Mouse (Mus musculus): Measurements from ENCODE around the gene Gm49403. TPM values are rescaled to one million over a fixed set of nuclear protein-coding genes. Genes with fewer than 3 reads are reported as not detected.

Gene Gm49403
- total RNA-seq, 1 experiment from 2014 or later, result not detected

DNA sequence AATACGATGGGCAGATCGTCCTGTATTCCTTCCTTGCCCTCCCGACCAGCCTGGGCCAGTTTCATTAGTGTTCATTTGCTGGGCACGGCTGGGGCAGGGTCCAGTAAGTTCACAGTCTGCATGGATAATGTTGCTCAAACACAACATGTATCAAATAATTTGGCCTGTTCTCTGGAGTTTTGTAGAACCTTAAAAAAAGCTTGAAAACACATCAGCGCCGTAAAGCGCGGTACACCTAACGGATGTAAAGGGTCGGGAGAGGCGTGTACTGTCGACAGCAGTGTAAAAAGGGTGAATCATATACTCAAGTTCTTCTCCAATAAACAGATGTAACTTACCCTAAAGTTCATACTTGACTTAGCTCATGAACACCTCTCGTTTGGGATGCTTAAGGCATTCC lies 14.8 kb downstream of the Gm49403 start:
- ATAC-seq (ENCODE audit: extremely low read depth, insufficient number of reproducible peaks, low FRiP score, poor library complexity, severe bottlenecking), result no peak

DNA sequence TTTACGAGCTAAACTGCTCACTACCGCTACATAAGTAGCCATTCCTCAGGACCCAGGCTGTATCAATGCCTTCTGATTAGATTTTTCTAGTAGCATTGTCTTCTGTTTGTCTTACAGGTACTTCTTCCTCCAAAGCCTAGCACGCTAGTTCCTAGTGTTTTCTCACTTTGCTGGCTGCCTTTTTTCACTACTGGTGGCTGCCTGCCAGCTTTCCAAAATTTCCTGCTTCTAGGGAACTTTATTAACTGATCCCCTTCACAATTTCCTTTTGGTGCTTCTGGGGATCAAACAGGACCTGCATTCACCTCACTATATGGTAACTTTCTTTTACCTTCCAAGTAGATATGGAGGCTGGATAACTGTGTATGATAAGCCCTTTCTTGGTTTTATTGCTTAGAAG lies 15.3 kb downstream of the Gm49403 start:
- ATAC-seq (ENCODE audit: extremely low read depth, insufficient number of reproducible peaks, low FRiP score, poor library complexity, severe bottlenecking), result no peak

GRCm38 (mm10) chr19:8903412-8903811 lies 19.7 kb downstream of the Gm49403 start:
- ATAC-seq (ENCODE audit: extremely low read depth, insufficient number of reproducible peaks, low FRiP score, poor library complexity, severe bottlenecking), result no peak

- no peak for ATAC-seq (ENCODE audit: extremely low read depth, insufficient number of reproducible peaks, low FRiP score, poor library complexity, severe bottlenecking)
Observed at GRCm38 (mm10) chr19:8908531-8908930, 24.8 kb downstream of the Gm49403 start.

GRCm38 (mm10) chr19:8911810-8912209 lies 28.1 kb downstream of the Gm49403 start:
- ATAC-seq (ENCODE audit: extremely low read depth, insufficient number of reproducible peaks, low FRiP score, poor library complexity, severe bottlenecking), result no peak

- no peak for ATAC-seq (ENCODE audit: extremely low read depth, insufficient number of reproducible peaks, low FRiP score, poor library complexity, severe bottlenecking)
Observed at GRCm38 (mm10) chr19:8914212-8914611, 30.5 kb downstream of the Gm49403 start.

- no peak for ATAC-seq (ENCODE audit: extremely low read depth, insufficient number of reproducible peaks, low FRiP score, poor library complexity, severe bottlenecking)
Observed at GRCm38 (mm10) chr19:8919000-8919399, 35.3 kb downstream of the Gm49403 start.

- no peak for ATAC-seq (ENCODE audit: extremely low read depth, insufficient number of reproducible peaks, low FRiP score, poor library complexity, severe bottlenecking)
Observed at GRCm38 (mm10) chr19:8919684-8920072, 35.9 kb downstream of the Gm49403 start.

DNA sequence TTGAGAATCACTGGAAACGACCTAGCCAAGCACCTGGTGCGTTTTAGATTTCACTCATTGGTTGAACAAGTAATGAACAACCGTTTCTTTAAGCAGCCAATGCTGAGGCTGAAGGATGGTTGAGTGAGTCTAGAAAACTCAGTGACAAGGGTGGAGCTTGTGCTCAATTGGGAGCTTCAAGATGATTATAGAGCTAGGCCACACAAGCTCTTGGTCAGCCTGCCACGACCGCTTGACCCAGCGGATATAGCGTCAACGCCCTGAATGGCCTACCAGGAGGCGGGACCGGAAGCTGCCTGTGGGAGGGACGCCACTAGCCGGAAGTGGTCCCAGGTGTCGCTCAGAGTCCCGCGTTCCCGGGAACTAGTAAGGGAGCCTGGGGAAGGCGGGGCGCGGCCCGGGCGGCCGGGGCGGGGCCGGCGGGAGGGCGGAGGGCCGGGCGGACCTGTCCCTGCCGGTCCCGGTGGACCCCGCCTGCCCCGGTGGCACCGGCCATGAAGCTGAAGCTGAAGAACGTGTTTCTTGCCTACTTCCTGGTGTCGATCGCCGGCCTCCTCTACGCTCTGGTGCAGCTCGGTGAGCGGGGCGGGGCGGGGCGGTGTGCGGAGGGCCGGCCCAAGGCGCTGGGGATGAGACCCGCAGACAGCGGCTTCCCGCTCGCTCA lies 36.5 kb downstream of the Gm49403 start, which contains the start of gene B3gat3:
Gene B3gat3, plus strand, starts transcription at position 302 of the 664 bp plus-strand sequence.
- ATAC-seq (ENCODE audit: extremely low read depth, insufficient number of reproducible peaks, low FRiP score, poor library complexity, severe bottlenecking), result peak; percentile 88

GRCm38 (mm10) chr19:8920836-8921291 lies 37.1 kb downstream of the Gm49403 start:
- no peak for ATAC-seq (ENCODE audit: extremely low read depth, insufficient number of reproducible peaks, low FRiP score, poor library complexity, severe bottlenecking)

DNA sequence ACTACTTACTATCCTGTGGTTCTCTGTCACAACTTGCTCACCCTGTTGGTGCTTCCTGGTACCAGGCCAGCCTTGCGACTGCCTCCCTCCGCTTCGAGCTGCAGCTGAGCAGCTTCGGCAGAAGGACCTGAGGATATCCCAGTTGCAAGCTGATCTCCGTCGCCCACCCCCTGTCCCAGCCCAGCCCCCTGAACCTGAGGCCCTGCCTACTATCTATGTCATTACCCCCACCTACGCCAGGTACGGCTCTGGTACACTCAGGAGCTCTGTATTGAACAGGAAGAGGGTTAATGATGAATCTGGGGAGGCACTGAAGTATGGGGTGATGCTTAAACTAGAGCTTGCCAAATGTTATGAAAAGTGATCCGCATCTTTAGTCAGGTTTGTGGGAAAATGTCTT lies 38.0 kb downstream of the Gm49403 start:
- ATAC-seq (ENCODE audit: extremely low read depth, insufficient number of reproducible peaks, low FRiP score, poor library complexity, severe bottlenecking), result no peak

GRCm38 (mm10) chr19:8926766-8927165 lies 43.0 kb downstream of the Gm49403 start:
- no peak for ATAC-seq (ENCODE audit: extremely low read depth, insufficient number of reproducible peaks, low FRiP score, poor library complexity, severe bottlenecking)

- ATAC-seq (ENCODE audit: extremely low read depth, insufficient number of reproducible peaks, low FRiP score, poor library complexity, severe bottlenecking), result no peak
Observed at GRCm38 (mm10) chr19:8927891-8928525, 44.3 kb downstream of the Gm49403 start.

GRCm38 (mm10) chr19:8928689-8929223 lies 45.0 kb downstream of the Gm49403 start:
- no peak for ATAC-seq (ENCODE audit: extremely low read depth, insufficient number of reproducible peaks, low FRiP score, poor library complexity, severe bottlenecking)

DNA sequence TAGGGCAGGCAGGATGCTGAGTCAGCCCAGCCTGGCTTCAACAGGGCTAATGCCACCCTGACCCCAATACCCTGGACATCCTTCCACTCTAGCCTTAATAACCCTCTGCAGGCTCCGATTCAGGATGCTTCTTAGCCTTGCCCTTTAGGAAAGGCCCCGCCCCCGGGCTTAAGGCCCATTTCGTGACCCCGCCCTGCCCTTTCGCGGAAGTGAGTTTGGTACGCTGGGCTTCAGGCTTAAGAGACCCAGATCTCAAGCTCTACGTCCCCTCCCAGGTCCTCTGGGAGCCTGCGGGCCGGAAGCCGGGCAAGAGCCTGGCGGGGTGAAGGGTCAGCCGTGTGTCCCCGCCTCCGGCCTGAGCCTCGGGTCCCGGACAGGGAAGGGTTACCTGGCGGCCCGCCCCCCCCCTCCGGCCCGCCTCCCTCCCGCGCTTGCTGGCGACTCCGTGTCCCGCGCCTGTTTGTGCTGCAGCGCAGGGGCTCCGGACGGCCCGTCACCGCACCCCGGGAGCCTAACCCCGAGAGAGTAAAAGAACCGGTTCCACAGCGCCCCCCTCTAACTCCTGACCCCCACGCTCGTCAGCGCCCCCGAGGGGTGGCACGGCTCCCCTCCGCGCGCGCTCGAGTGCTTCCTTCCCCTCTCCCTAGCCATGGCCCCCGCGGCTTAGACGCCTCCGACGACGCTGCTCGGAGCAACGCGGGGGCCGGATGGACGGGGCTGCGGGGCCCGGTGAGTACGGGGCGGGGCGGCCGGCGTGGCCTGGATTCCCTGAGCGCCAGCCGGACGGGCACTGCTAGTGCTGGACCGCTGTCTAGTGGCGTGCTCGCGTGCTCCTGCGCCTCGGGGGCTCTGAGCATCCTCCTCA lies 45.7 kb downstream of the Gm49403 start, which contains the start of the genes Rom1 and Eml3:
Gene Rom1, minus strand, starts transcription at position 133 of the 865 bp plus-strand sequence.
Gene Eml3, plus strand, starts transcription at position 329 of the 865 bp plus-strand sequence.
- ATAC-seq (ENCODE audit: extremely low read depth, insufficient number of reproducible peaks, low FRiP score, poor library complexity, severe bottlenecking), result peak; percentile 70

- ATAC-seq (ENCODE audit: extremely low read depth, insufficient number of reproducible peaks, low FRiP score, poor library complexity, severe bottlenecking), result no peak
Observed at GRCm38 (mm10) chr19:8930117-8930516, 46.4 kb downstream of the Gm49403 start.

DNA sequence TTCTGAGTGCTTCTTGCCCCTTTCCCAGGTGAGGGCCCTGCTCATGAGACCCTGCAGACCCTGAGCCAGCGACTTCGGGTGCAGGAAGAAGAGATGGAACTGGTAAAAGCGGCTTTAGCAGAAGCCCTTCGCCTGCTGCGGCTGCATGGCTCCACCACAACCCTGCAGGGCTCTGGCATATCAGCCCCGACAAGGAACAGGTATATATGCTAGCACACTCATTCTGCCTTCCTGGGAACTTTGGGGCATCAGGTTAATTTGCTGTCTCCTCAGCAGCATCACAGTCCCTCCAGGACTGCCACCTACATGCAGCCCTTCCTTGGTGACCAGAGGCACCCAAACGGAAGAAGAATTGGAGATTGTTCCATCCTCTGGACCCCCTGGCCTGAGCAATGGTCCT lies 47.0 kb downstream of the Gm49403 start:
- ATAC-seq (ENCODE audit: extremely low read depth, insufficient number of reproducible peaks, low FRiP score, poor library complexity, severe bottlenecking), result no peak

DNA sequence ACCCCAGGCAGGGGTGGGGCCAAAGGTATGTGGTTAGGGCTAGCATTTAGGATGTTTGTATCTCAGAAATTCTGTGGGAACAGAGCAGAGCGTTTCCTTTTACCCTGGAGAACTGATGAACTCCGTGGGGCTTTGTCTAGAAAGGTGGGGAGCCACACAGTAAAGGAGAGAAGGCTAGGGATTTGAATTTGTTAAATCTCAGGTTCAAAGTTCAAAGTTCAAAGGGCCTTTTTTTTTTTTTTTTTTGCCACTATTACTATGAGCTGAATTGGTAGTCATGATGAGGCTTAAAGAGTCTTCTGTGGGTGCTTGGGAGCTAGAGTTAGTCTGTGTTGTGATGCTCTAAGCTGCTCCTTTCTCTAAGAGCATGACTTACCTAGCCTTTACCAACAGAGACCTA lies 53.0 kb downstream of the Gm49403 start:
- no peak for ATAC-seq (ENCODE audit: extremely low read depth, insufficient number of reproducible peaks, low FRiP score, poor library complexity, severe bottlenecking)
